Mouse (Mus musculus) heart, adult 2 months (tissue): ENCODE results near the gene Sinhcaf.

Experiments used
- CTCF ChIP-seq: fragments of 200-600 bp; IDR thresholded peaks from 2 replicates; pipeline ENCODE4 v1.8.1; 2022; ENCODE audit warnings: antibody characterized with exemption, mild to moderate bottlenecking, moderate library complexity
- EP300 ChIP-seq: fragments of 200-500 bp; IDR thresholded peaks from 2 replicates; pipeline ENCODE4 v1.6.1; 2011; ENCODE audit warnings: low read depth, low read length, control low read depth; ENCODE audit not compliant: insufficient read depth
- POLR2A ChIP-seq: fragments of 200-500 bp; IDR thresholded peaks from 2 replicates; pipeline ENCODE4 v1.6.1; 2011; ENCODE audit warnings: mild to moderate bottlenecking, low read depth, low read length, control low read depth; ENCODE audit not compliant: insufficient read depth

DNA sequence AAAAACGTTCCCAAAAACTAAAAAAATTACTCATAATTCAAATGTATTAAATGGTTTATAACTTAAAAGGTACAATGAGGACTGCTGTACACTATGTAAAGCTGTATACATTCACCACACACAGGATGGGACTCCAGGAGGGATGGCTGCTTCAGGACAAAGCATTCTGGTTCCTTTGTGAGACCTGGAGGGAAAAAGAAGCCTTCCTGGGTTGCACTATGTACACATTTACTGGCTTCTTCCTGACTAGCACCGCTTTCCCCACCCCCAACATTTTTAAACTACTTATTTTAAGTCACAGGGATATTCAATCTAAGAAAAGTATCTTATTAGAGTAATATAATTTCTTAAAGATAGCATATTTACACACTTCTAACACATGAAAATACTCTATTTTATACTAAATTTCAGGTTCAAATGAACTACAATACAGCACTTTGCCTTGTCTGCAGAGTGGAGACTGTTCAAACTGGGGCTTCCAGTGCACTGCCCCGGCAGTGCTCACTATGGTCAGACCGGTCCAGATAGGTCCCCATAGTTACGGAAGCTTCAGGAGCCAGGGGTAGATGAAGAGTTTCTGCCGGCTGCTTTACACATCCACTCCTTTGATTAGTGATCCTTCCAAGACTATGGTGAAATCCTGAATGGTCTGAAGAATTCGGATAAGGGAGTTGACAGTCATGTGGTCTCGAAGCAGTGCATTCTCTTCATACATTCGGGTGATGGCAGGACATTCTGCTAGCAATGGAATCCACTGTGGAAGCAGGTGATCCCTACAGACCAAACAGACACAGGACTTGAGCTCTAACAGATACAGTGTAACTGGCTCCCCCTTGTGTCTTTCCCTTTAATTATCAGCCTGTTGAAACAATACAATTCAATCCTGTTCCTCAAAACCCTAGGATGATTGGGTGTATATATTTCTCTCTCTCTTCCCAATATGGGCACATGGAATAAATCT lies 47.1 kb upstream of the Sinhcaf start:
- peak; percentile 50 for TF ChIP-seq CTCF
- no peak for TF ChIP-seq POLR2A
- TF ChIP-seq EP300 = no peak
